Mouse (Mus musculus) heart, postnatal 14 days (tissue): ENCODE data around the gene Cap2. TPM values are rescaled to one million over a fixed set of nuclear protein-coding genes. Genes with fewer than 3 reads are reported as not detected.

Experiments
- DNase-seq, 2 experiments: peaks; one replicate each; pipeline ENCODE4 v3.0.0; 2021 to 2022
- intact Hi-C: fragments of 180-260 bp; cut with DNase I; formaldehyde crosslinking; loops from one replicate; pipeline ENCODE4 v1.15.1; 2025
- total RNA-seq, 2 experiments: library from RNA; stranded (reverse); gene quantifications; 2 replicates each; pipeline ENCODE4 v1.2.3; 2021

Gene Cap2
- total RNA-seq, 2 experiments from 2014 or later, result 113 to 124 TPM

DNA sequence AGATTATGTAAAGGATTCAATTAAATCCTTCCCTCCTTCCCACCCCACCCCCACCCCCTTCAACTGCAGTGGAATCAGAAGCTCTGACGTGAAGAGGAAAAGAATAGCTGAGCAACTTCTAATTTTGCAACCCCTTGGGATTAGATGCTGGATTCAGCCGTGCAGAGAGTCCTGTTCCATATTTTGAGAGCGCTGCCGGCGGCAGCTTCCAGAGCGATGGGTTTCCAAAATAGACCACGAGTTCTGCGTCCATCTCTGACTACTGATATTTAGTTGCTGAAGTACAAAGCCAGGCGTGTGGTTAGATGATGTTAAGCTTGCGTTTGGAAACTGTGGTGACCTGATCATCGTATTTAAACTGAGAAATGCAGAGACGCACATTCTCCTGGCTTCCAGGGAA, 22.1 kb downstream of the Cap2 start:
- intact Hi-C loops, result no loop called here
- DNase-seq, result peak; percentile 34 to 44

GRCm38 (mm10) chr13:46525295-46526255, 23.9 kb downstream of the Cap2 start:
- intact Hi-C loops, result no loop called here
- DNase-seq, result no peak

- DNase-seq, result no peak
- intact Hi-C loops, result no loop called here
These were observed 25.0 kb downstream of the Cap2 start for GRCm38 (mm10) chr13:46526645-46527044.

DNA sequence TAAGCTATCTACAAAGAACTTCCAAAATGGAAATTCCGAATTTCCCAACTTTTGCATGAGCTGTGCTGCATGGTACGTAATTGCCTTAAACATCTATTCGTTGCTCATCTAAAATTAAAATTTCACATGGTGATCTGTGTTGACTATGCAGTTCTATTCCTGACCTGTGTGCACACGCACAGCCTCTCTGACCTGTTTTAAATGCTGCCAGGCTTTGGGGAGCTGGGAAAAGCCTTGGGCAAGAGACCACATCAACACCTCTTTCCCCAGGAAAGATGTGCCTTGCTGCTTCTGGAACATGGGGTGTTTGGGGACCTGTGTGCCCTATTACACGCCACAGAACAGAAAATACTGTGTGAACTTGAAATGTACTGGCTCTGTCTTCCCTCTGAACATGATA, 25.7 kb downstream of the Cap2 start:
- no peak for DNase-seq
- intact Hi-C loops, result no loop called here

DNA sequence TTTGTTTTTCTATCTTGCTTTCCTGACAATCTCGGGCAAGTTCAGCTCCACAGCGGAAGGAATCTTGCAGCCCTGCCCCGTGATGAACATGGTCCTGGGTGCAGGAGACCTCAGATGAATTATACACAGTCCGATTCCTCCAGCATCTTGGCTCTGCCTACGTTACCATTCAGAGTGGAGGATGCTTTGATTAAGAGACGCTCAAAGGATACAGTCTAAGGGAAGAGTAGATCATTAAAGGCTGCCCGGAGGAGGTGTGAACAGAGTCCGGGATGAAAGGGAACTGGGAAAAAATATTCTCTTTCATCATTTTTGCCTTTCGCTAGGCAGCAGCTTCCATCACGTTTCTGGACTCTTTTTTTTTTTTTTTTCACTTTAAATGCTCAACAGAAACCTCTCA, 27.4 kb downstream of the Cap2 start:
- intact Hi-C loops, result no loop called here
- no peak for DNase-seq

DNA sequence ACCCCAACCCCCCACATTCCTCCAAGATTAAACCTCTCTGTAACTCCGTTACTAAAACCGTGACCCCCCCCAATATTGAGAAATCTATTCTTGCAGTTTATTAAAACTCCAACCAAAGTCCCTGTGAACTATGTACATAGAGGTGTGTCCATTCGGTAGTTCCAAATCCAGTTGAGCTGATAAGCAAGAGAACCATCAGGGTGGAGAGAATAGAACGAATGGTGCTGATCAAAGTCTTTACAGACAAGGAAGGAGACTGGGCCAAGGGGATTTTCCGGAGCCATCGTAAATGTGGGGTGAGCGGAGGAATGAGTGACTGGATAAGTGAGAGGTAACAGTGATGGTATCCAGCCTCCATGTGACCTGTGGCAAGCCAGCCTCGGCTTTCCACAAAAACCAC, 28.9 kb downstream of the Cap2 start:
- intact Hi-C loops, result no loop called here
- no peak for DNase-seq

- no peak for DNase-seq
- intact Hi-C loops, result no loop called here
These were observed 30.0 kb downstream of the Cap2 start for GRCm38 (mm10) chr13:46531676-46532075.

GRCm38 (mm10) chr13:46532276-46532675, 30.6 kb downstream of the Cap2 start:
- intact Hi-C loops, result no loop called here
- no peak for DNase-seq

DNA sequence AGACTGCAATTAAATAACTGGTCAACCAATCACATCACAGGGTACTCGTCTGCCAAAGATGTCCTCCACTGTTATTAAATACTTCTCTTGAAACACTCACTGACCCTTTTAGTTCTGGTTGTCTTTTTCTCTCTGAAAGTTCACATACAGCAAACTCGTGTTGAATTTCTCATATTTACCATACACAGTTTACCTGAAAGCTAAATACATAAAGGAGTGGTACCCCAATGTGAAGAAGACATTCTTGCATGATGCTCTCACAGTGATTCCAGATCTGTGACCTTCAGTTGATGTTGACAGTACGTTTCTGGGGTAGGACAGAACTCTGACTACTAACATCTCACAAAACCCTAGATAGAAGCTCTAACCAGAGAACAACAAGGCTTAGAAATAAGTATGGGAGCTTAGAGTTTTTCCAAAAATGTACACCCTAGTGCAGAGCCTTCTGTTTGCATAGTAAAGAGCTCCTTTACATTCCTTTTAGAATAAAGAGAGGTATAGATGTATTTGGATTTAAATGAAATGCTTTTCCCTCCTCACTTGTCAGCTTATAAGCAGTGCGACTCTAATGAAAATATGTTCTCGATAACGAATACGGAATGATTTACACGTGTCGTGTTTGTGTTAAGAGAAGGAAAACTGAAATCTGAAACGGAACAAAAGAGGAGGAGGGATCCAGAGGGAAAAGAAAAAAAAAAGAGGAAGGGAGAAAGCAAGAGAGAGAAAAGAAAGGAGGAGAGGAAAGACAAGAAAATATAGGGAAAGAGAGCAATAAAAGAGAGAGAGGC, 31.9 kb downstream of the Cap2 start:
- DNase-seq, result no peak
- intact Hi-C loops, result no loop called here

DNA sequence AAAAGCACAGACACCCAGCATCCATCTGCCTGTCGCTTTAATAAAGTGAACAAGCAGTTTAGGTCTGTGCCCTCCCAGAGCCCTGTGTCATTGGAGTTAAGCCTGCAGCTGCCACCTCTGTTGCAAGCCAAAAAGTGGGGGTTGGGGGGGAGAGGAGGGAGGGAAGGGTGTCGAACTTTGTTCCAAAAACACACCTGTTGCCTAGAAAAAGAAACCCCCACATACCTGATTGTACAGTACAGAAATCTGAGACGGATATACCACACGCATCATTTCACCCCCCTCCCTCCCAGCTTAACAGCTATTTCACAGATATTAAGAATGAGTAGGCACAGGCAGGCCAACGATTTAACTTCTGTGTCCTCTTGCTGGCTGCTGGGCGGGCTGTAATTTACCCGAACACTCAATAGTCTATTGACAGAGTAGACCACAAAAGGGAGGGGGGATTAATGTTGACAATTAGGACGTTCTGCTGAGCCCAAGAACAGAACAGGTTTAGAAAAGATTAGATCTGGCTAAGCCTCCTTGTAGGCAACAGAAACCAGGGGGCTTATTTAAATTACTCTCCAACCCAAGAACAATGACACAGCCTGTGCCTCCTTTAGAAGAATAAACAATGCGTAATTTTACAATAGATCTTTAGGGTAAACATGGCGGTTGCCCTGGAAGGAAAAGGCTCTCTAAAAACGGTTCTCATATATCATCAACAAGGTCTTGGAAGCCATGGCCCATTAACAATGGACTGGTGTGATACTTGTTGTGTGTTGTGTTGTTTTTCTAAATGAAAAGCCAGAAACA, 32.7 kb downstream of the Cap2 start:
- DNase-seq, result peak in 1 of 2 experiments; percentile 42
- intact Hi-C loops, result no loop called here

- no peak for DNase-seq
- intact Hi-C loops, result no loop called here
These were observed 33.5 kb downstream of the Cap2 start for GRCm38 (mm10) chr13:46534969-46535785.

DNA sequence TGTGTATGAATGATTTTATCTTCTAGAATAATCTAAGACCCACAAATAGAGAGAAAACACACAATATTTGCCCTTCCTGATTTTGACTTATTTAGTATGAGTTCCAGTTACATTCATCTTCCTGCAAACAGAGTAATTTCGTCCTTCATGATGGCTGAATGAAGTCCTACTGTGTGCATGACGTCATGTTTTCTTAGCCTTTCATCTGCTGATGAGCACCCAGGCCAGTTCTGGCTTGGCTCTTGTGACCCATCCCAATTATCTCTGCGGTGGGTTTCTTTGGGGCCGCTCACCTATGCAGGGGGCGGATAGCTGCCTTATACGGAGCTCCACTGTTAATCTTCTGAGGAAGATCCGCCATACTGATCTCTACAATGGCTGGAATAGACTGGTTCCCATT, 37.6 kb downstream of the Cap2 start:
- intact Hi-C loops, result no loop called here
- DNase-seq, result no peak

GRCm38 (mm10) chr13:46540943-46541342, 39.3 kb downstream of the Cap2 start:
- intact Hi-C loops, result no loop called here
- DNase-seq, result no peak

DNA sequence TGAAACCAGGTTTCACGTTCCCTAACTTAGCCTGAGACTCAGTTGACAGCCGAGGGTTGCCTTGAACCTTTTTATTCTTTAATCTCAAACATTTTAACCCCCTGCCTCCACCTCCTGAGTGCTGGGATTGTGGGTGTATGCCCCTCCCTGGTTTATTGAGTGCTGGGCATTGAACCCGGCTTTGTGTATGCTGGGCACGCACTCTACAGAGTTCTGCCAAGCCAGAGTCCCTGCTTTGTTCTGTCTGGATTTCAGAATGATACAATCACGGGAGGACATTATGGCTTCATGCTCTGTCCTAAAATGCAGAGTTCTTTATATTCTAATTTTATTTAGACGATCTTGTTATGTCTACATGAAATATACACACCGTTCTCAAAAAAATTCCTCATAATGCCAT, 41.1 kb downstream of the Cap2 start:
- intact Hi-C loops, result no loop called here

GRCm38 (mm10) chr13:46544608-46545007, 43.0 kb downstream of the Cap2 start:
- intact Hi-C loops, result no loop called here
- no peak for DNase-seq

More for the DNA sequence above, 41.1 kb downstream of the Cap2 start:
- no peak for DNase-seq

GRCm38 (mm10) chr13:46545081-46545480, 43.4 kb downstream of the Cap2 start:
- no peak for DNase-seq
- intact Hi-C loops, result no loop called here

DNA sequence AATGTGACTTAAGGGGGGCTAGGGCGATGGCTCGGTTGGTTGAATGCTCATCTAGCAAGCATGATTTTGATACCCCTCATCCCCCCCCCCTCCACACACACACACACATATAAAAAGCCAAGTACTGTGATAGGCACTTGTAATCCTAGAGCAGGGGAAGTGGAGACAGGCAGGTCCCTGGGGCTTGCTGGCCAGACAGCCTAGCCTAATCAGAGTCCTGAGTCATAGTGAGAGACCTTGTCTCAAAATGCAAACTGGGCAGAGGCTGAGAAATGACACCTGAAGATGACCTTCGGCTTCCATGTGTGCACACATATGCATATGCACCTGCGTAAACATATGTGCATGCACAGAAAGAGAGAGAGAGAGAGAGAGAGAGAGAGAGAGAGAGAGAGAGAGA, 45.2 kb downstream of the Cap2 start:
- intact Hi-C loops, result no loop called here
- no peak for DNase-seq

- intact Hi-C loops, result no loop called here
- no peak for DNase-seq
These were observed 45.6 kb downstream of the Cap2 start for GRCm38 (mm10) chr13:46547253-46547652.

DNA sequence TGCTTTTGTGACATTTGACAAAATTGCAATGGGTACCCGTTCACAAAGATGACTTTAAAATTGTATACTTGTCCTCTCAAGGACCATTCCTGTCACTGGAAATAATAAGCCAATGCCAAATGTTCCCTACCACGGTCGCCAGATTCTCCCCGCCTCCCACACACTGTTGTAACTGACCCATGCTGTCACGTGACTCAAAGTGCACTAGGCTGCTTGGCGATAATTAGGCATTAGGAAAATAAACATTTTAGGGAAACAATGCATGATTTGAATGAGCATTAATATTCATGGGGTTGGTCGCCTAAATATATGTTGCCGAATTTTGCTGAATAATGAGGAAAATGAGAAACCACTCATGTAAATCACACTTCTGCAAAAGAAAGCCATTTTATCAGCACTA, 46.5 kb downstream of the Cap2 start:
- DNase-seq, result no peak
- intact Hi-C loops, result no loop called here

DNA sequence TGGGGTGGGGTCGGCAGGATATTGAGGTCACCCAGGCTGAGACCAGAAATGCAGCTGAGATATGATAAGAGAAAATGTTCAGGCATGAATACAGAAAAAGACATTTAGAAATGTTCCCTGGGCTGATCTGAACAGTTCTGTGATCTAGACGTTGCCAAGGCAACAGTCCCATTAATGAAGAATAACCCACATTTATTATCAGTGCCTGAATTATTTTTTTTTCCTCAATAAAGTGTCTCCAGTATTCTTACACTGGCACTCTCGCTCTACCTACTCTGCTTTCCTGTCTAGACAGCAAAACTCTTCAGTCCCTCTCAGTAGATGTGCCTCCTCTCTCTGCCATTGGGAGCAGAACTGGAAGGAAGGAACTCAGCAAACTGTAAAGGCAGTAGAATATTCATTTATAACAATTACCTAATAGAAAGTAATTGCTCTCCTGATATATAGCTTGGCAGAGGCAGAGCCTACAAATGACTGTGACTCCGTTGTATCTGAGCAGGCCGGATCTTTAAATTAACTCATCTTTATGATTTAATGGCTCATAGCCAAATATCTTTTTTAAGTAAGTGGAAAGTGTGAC, 47.0 kb downstream of the Cap2 start:
- no peak for DNase-seq
- intact Hi-C loops, result no loop called here
